Mouse (Mus musculus): ENCODE data around the gene Chst1.

- TF ChIP-seq POLR2A (IDR thresholded peaks at IDR 0.05; ENCODE audit: insufficient read length, low read depth): no peak
- TF ChIP-seq TCF3 (IDR thresholded peaks at IDR 0.05; ENCODE audit: insufficient read length, low read depth): no peak
- TF ChIP-seq USF1 (IDR thresholded peaks at IDR 0.05; ENCODE audit: low read depth): no peak
- no peak for TF ChIP-seq MYOG (IDR thresholded peaks at IDR 0.05; ENCODE audit: control insufficient read depth in 1 of 3, insufficient read depth in 1 of 3, insufficient read length in 2 of 3, low read depth in 2 of 3)
- no peak for TF ChIP-seq POLR2AphosphoS2 (IDR thresholded peaks at IDR 0.05; ENCODE audit: insufficient read length, low read depth)
Measured at GRCm38 (mm10) chr2:92603591-92603990, 4.1 kb downstream of the Chst1 start.
